Mouse (Mus musculus) cerebellum, adult 11 months (tissue): Measurements from ENCODE around the gene Tpp2.
A peak's percentile ranks its signal among the peaks of the same experiment; 100 is the strongest.

Experiments used
- DNase-seq: peaks from one replicate; pipeline ENCODE4 v3.0.0; 2022

Gene Tpp2

DNA sequence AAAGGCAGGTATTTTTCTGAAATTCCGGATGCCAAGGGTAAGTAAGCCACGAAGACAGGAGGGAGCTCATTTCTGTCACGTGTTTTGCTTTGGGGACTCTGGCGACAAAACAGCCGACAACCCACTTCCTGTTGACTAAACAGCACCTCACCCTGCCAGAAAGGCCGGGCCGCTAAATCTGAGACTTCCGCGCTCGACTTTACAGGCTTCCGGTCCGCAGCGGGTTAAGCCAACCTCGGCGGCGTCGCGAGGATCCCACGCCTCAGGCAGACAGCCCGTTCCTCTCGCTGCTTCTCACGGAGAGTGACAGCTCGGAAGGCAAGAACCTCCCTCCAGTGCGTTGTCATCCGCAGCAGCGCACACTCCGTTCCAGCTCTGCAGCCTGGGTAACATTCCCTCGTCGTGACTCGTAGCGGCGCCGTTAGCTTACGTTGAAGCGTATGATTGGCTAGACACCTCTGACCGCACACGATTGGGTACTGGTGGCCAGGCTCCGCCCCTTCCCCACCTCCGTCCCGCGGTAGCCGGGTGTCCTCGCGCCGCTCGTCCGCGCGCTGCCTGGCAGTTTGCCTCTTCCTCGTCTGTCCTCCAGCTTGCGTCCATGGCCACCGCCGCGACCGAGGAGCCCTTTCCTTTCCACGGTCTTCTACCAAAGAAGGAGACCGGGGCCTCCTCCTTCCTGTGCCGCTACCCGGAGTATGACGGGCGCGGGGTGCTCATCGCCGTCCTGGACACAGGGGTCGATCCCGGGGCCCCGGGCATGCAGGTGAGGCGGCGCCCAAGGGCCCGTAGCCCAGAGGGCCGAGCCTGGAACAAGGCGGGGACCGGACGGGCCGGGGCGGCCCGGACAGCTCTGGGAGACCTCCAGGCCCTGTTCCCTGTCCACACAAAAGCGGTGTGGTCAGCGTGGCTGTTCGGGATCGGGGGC is at the start of gene Tpp2:
Tpp2 (plus strand) TSS at position 160 of the 928 bp plus-strand sequence.
- DNase-seq = peak; percentile 96

DNA sequence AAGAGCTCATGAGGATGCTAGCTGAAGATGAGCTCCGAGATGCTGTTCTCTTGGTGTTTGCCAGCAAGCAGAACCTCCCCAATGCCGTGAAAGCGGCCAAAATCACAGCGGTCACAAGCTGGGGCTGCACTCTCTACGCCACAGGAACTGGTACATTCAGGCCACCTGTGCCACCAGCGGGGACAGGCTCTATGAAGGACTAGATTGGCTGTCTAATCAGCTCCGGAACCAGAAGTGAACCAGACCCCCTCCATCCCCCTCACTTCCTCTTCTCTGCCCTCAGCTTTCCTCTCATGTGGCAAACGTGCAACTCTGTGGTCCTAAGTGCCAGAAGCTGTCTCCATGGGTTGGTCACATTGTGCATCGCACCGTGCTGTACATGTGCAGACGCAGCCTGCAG is 45.1 kb upstream of the Tpp2 start:
- peak; percentile 51 for DNase-seq

DNA sequence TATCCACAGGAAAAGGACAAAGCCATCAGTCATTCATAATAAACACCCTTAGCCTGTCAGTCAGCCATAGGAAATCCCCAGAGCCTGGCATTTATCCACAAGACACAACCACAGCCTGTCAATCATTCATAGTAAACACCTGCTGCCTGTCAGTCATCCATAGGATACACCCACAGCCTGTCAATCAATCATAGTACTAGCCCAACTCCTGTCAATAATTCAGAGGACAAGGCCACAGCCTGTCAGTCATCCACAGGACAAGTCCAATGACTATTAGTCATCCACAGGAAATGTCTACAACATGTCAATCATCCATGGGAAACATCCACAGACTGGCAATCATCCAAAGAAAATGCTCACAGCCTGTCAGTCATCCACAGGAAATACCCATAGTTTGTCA is 37.7 kb upstream of the Tpp2 start:
- no peak for DNase-seq

DNA sequence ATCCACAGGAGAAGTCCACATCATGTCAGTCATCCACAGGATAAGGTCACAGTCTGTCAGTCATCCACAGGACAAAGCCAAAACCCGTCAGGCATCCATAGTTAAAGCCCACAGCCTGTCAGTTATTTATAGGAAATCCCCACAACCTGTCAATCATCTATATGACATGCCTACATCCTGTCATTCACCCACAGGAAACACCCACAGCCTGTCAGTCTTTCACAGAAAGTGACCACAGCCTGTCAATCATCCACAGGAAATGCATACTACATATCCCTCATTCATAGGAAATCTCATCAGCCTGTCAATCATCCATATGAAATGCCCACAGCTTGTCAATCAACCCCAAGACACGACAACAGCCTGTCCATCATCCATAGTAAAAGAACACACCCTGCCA is 36.3 kb upstream of the Tpp2 start:
- DNase-seq = no peak

DNA sequence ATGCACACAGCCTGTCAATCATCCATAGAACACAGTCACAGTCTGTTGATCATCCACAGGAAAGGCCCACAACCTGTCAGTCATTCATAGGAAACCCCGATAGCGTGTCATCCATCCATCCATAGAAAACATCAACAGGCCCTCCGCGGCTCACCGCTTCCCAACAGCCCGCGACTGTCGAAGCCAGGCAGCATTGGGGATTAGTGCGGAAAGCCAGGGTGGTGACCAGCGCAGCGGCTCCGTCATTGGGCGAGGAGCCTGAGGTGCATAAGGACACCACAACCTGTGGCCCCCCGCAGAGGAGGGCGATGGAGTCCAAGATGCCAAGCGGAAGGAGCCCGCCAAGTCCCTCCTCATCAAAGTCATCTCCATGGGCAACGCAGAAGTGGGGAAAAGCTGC is 35.5 kb upstream of the Tpp2 start:
- DNase-seq = no peak

DNA sequence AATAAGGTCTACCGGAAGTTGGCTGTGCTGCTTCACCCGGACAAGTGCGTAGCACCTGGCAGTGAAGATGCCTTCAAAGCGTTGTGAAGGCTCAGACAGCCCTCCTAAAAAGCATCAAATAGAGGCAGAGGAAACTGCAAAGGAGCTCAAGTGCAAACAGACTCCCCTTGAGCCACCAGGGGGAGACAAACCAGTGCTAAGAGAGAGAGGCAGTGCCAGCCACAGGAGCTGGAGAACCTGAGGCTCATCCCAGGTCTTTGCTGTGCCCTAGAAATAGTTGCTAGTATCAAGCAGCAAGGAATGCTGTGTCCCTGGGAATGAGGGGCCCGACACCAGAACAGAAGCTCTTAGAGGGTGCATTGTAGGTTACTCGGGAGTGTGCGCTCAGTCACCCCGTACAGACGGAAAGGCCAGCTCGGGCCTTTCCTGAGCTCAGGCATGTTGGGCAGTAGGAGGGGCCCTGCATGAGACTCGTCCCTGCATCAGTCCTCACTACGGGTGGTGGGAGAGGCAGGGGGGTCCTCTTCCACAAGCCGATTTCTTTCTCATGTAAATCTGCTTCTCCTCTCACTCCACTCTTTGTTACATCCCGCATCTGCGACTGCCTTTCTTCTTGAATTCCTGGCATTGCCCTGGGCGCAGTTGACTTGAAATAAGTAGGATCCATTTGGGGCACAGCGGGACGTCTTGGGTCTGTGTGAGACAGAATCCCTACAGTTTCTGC is 34.3 kb upstream of the Tpp2 start:
- DNase-seq = peak; percentile 68

DNA sequence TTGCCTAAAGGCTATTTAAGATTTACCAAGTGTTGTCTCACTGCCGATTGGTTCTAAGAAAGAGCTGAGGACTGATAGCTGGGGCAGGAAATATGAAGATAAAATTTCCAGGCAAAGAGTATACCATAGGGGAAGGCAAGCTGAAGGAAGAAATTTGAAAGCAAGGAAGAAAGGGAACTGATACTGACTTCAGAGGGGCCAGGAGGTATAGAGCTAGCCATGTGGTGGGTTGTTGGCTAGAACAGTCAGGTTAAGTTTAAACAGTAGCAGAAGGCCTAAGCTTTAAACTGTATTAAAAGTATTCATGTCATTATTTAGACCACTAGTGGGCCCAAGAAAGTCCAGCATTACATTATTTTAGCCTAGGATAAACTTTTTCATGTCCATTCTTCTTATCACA is 31.0 kb upstream of the Tpp2 start:
- no peak for DNase-seq

DNA sequence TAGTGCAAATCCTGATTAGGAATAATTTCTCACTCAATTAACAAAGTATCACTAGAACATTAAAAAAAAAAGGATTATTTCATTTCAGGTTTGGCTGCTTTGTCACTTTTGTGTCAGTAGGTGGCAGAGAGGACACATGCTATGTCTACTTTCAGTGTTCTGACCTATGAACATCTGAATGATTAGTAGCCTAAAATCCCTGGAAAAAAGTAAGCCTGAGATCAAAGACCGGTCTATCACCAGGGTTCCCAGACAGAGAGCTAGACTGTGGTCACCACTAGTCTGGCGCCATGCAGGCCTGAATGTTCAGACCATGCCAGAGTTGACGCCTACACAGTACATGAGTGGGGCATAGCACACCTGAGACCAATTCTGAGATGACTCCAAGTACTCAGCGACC is 30.6 kb upstream of the Tpp2 start:
- DNase-seq = no peak

DNA sequence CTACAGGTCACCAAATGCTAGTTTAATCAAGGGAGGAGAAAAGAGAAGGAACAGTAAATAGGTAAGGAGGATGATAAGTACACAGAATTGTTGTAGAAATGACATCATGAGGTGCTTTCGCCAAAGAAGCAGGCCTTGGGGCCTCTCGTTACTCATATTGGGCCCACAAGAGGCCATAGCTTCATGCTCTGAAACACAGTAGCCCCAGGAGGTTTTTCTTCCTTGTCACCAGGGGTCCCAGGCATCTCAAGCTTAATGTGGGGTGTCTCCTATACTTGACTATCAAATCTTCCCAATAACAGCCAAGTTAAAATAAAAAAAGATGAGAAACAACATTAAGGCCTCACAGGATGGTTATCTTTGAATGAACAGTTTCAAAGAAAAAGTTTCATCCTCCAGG is 18.0 kb upstream of the Tpp2 start:
- no peak for DNase-seq

DNA sequence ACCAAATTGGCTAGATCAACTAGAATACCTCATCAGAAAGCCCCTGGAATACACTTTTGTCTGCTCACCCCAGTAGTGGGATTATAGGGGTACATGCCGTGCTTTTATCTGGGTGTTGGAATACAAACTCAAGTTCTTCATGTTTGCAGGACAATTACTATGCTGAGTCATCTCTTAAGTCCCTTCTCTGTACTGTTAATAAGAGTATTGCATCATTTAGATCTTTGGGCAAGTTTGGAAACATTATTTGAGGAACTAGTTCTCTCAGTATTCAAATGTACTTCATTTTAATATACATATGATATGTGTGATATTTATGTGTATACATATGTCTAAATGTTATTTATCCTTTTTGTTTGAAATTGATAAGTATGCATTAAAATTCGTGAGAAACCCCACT is 16.6 kb upstream of the Tpp2 start:
- DNase-seq = no peak

DNA sequence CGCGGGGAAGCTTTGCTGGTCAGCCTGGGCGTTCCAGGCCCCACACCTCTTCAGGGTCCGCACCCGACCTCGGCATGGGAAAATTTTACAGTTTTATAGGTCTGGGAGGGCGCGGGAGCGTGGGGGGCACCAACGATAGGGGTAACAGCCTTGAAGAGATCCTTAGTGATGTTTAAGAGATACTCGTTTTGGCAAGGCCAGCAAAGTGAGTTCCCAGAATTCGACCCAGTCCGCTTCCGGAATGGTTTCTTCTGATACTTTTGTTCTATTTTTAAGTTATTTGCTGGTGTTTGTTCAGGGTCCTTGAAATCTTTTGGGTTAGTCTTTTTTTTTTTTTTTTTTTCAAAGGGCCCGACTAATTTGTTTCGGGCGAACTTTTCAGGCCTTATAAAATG is 966 bp downstream of the Tpp2 start:
- no peak for DNase-seq

DNA sequence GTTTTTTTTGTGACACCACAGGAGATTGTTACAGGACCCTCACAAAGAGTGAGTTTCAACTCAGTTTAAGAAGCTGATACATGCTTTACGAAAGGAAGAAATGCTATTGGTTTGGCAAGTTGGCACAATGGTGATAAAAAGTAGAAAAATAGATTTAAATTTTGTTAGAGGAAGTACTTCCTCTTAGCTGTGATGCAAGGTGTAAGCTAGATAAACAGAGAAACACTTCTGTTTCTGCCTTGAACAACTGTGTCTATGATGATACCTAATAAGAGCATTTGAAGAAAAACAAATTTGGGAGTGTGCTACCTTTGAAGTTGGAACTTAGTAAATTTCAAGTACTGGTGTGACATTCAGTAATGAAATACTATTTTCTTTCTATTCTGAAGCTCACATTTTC is 5.9 kb downstream of the Tpp2 start:
- no peak for DNase-seq

DNA sequence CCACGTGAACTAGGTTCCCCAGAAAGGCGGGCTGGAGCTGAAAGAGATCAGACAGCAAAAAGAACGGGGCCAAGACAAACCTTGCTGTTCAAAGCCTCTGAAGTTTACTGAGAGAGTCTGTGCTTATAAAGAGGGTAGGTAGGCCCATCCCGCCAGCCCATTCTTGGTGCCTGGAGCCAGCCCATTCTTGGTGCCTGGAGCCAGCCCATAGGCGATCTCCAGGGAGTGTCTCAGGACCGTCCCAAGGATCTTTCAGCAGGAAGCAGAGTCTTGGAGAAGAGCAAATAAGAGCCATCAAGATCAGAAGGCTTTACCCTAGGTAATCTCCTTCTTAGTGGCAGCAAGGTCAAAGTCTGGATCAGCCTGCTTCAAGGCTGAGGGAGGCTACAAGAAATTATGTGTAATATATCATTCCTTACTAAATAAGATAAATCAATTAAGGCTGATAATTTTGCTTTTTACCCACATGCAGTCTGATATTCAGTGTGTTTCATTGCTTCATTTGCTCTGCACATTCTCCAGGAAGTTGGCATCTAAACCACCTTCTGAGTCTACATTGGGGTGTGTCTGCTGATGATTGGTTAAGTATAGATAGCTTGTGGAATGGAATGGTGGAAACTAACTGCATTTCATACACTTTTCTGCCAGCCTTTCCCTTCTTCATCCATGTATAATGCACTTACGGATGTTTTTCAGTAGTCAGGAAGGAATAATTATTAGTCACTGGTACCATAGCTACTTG is 8.2 kb downstream of the Tpp2 start:
- no peak for DNase-seq

DNA sequence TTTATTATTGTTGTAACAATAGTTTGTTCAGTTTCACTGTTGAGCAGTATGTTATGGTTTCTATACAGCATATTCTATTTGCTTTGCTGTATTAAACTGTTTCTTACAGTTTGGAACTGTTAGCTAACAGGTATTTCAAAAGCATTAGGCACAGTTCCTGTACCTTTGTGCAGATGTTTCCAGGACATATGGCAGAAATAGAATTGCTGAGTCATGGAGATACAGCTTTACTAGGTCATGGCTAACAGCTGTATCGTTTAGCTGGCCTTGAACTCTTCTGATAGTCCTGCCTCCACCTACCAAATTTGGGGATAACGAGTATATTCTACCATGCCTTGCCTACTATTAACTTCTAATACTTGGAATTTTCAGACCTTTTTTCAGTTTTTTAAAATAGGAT is 9.4 kb downstream of the Tpp2 start:
- no peak for DNase-seq

DNA sequence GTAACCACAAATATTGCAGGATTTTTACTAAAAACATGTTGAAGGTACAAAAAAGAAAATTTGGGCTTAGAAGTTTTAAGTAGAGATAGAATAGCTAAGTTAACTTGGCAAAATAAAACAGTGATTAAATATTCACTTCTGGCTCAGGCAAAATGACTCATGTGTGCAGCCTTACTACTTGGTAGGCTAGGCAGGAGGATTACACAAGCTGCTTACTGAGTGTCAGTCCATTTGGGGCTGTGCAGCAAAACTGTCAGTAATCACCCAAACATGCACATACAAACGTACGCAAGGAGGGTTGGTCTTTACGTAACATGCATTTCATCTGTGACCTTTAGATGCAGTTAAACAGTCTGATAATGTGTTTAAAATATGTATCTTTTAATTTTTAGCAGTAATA is 20.2 kb downstream of the Tpp2 start:
- DNase-seq = no peak

DNA sequence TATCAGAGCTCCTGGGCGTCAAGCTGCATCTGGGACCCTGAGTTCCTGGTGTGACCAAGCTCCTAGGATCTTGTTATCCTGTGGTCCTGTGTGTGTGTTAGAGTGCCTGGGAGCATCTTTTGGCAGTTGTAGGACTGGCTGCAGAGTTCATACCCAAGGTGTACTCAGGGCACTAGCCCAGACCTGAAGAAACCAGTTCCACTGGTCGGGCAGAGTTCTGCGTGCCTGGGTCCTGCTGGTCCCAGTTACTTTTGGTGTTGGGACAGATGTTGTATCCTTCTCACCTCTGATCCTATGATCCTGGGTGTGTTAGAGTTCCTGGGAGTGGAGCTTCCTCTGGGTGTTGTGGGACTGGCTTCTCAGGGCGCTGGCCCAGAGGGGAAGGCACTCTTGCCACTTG is 30.9 kb downstream of the Tpp2 start:
- DNase-seq = no peak

DNA sequence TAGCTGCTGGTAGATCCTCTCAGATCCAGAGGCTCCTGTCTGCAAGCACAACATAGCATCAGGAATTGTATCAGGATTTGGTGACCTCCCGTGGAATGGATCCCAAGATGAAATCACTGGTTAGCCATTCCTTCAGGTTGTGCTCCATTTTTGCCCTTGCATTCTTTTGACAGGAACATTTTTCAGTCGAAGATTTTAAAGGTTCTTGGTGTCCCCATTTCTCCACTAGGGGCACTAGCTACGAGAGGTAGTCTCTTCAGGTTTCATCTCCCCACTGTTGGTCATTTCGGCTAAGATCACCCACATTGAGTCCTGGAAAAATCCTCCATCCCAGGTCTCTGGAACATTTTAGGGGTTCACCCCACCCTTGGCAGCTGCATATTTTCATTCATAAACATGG is 33.3 kb downstream of the Tpp2 start:
- no peak for DNase-seq

DNA sequence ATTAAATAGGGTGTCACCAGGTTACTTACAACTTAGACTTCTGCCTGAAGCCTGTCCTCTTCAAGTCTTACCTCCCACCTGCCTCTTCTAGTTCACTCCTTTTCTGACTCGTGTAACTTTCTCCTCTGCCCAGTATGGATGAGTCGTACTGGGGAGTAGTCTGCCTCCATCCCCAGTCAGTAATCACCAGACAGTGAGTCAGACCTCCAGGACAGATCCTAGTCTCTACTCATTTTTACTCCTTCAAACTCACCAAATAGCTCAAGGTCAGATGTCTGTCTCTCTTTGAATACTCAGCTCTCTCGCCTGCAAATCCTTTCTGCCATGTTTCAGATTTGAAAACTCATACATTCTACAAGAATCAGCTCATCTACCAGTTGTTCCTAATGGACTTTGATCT is 35.9 kb downstream of the Tpp2 start:
- DNase-seq = no peak

DNA sequence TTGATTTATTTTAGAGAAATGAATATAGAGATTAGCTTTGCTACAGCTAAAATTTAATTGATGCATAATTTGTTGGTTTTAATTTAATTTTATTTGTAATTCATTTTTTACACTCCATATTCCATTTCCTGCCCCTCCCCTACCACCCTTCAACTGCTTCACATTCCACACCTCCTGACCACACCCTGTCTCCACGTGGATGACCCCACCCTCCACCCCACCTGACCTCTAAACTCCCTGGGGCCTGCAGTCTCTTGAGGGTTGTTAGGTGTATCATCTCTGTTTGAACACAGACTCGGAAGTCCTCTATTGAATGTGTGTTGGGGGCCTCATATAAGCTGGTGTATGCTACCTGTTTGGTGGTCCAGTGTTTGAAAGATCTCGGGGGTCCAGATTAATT is 37.6 kb downstream of the Tpp2 start:
- no peak for DNase-seq

DNA sequence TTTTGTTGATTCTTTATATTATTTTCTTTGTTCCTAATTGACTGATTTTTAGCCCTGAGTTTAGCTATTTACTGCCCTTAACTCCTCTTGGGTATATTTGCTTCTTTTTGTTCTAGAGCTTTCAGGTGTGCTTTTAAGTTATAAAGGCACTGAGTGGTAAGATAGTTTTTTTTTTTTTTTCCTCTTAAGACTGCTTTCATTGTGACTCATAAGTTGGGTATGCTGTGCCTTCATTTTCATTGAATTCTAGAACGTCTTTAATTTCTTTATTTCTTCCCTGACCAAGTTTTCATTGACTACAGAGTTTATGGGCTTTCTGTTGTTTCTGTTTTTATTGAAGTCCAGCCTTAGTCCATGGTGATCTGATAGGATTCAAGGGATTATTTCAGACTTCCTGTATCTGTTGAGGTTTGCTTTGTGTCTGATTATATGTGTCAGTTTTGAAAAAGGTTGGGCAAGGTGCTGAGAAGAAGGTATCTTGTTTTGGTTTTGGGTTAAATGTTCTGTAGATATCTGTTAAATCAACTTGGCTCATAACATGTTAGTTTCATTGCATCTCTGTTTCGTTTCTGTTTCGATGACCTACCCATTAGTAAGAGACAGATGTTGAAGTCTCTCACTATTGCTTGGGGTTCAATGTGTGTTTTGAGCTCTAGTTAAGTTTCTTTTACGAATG is 63.6 kb downstream of the Tpp2 start:
- DNase-seq = no peak

DNA sequence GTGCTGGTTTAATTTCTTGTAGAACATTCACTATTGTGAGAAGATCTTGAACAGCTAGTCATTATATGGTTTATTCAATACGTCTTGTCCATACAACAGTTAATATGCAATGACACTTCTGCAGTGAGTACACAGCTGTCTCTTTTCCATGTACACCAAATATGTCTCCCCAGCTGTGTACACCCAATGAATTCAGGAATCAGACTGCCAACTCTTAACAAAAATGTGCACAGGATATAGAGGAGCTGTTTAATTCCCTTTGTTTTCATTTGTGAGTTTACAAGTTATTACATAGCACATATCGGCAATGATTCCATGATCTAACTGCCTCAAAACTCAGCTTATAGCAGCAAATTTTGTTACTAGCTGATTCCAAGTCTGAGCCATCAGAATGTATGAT is 71.1 kb downstream of the Tpp2 start:
- DNase-seq = no peak

DNA sequence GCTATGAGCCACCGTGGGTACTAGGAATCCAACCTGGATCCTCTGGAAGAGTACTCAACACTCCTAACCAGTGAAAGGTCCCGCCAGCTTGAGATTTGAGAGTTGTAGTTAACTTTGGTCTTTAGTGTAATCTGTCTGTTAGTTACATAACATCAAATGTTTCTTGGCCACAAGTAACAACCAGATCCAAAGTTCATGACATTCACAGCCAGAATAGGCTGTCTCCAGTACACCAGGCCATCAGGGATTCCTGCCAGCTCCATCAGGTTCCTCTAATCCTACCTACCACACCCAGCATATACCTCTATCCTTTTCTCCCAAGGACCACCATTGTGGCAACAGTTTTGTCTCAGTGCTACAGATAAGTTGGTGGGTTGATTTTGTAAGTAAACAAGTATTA is 82.1 kb downstream of the Tpp2 start:
- no peak for DNase-seq

DNA sequence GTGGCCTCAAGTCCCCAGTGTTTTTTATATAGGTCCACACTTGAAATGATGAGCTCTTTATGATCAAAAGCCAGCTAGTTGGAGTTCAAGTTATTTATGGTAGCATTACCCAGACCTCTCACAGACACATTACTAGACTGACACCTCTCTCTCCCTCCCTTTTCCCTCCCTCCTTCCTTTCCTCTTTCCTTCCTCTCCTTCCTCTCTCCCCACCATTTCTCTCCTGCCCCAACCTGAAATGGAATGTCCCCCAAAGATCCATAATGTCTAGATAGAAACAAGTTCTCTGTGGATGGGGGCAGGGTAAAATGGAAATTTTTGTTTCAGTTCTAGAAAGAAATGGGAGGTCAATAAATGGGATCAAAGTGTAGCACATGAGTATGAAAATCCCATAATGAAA is 86.5 kb downstream of the Tpp2 start, which contains the start of gene Mettl21c:
Mettl21c (minus strand) TSS at position 101 of the 400 bp plus-strand sequence.
- DNase-seq = no peak
